Mouse (Mus musculus) kidney, adult 18-20 months (tissue): Measurements from ENCODE around the gene Ints7.

Experiments
- DNase-seq: peaks from one replicate; pipeline ENCODE4 v3.0.0; 2021

Ints7 gene

GRCm38 (mm10) chr1:191575458-191576247 lies at the start of gene Ints7, which contains the start of gene Dtl:
Gene Ints7 (plus strand): TSS chr1:191575636.
Gene Dtl (minus strand): TSS chr1:191575544.
- DNase-seq = peak; percentile 99

GRCm38 (mm10) chr1:191527089-191527488 lies 48.3 kb upstream of the Ints7 start:
- no peak for DNase-seq

GRCm38 (mm10) chr1:191527921-191528612 lies 47.4 kb upstream of the Ints7 start:
- DNase-seq = no peak

- no peak for DNase-seq
These were observed 46.0 kb upstream of the Ints7 start for GRCm38 (mm10) chr1:191529406-191529805.

GRCm38 (mm10) chr1:191531023-191531422 lies 44.4 kb upstream of the Ints7 start:
- no peak for DNase-seq

- no peak for DNase-seq
These were observed 40.5 kb upstream of the Ints7 start for GRCm38 (mm10) chr1:191534896-191535295.

- DNase-seq = no peak
These were observed 35.1 kb upstream of the Ints7 start for GRCm38 (mm10) chr1:191540300-191540699.

GRCm38 (mm10) chr1:191541014-191541413 lies 34.4 kb upstream of the Ints7 start:
- DNase-seq = no peak

GRCm38 (mm10) chr1:191541619-191542018 lies 33.8 kb upstream of the Ints7 start:
- DNase-seq = no peak

GRCm38 (mm10) chr1:191543747-191544146 lies 31.7 kb upstream of the Ints7 start:
- no peak for DNase-seq

- no peak for DNase-seq
These were observed 24.6 kb upstream of the Ints7 start for GRCm38 (mm10) chr1:191550786-191551185.

- no peak for DNase-seq
These were observed 18.3 kb upstream of the Ints7 start for GRCm38 (mm10) chr1:191557109-191557508.

GRCm38 (mm10) chr1:191559779-191560178 lies 15.7 kb upstream of the Ints7 start:
- DNase-seq = no peak

GRCm38 (mm10) chr1:191562823-191563365 lies 12.5 kb upstream of the Ints7 start:
- peak; percentile 21 for DNase-seq

- peak; percentile 35 for DNase-seq
These were observed 7.6 kb upstream of the Ints7 start for GRCm38 (mm10) chr1:191567859-191568258.

GRCm38 (mm10) chr1:191569625-191570024 lies 5.8 kb upstream of the Ints7 start:
- DNase-seq = no peak

- DNase-seq = no peak
These were observed 5.0 kb upstream of the Ints7 start for GRCm38 (mm10) chr1:191570415-191570814.

- no peak for DNase-seq
These were observed 1.4 kb upstream of the Ints7 start for GRCm38 (mm10) chr1:191573906-191574639.

- no peak for DNase-seq
These were observed 472 bp upstream of the Ints7 start for GRCm38 (mm10) chr1:191574871-191575457.

GRCm38 (mm10) chr1:191579524-191579923 lies 4.1 kb downstream of the Ints7 start:
- no peak for DNase-seq

- no peak for DNase-seq
These were observed 6.2 kb downstream of the Ints7 start for GRCm38 (mm10) chr1:191581641-191582040.

- no peak for DNase-seq
These were observed 8.4 kb downstream of the Ints7 start for GRCm38 (mm10) chr1:191583836-191584235.

- DNase-seq = no peak
These were observed 9.0 kb downstream of the Ints7 start for GRCm38 (mm10) chr1:191584483-191584882.
